Mouse (Mus musculus): ENCODE results near the gene Ccdc189.
"Not testable (repeated sequence)": the region's sequence is repeated elsewhere in the genome, so short reads cannot be mapped to it uniquely, and the experiment has no call there.

Ccdc189 gene

DNA sequence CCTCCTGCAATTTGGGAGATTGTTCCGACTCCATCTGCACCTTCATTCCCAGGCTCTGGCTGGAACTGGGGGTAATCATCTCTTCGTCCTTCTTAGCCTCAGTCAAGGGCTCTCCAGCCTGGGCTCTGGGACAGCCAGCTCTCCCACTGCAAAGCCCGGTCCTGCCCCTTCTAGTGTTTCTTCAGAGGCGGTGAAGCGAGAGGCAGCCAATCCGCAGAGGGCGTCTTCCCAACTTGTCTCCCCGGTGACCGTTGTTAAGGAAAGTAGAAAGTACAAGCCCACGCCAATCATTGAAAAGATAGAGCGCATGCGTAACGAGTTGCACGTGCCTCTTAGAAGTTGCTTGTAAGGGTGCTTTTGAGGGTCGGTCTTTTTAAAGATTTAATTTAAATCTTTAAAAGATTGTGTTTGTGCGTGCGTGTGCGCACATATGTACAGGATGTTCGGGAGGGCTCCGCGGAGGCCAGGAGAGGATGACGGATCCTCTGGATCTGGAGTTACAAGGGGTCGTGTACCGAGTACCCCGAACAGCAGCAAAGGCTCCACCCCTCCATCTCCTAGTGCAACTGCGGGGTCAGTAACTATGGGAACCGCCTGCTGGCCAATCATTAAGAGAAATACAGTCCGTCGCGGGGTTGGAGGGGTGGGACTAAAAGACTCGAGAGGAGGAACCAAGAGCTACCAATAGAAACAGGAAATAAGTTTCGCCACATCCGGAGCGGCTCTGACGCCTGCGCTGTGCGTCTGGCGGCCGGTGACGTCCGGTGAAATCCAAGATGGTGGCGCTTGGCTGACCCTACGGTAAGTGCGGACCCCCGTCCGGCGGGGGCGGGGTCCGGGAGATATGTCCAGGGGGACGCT is at the start of gene Ccdc189, which contains the start of gene Rnf40:
Gene Ccdc189, minus strand, starts transcription at position 585 of the 861 bp plus-strand sequence.
Gene Rnf40, plus strand, starts transcription at position 757 of the 861 bp plus-strand sequence.
- DNase-seq (ENCODE audit: low spot score), result peak; percentile 98

DNA sequence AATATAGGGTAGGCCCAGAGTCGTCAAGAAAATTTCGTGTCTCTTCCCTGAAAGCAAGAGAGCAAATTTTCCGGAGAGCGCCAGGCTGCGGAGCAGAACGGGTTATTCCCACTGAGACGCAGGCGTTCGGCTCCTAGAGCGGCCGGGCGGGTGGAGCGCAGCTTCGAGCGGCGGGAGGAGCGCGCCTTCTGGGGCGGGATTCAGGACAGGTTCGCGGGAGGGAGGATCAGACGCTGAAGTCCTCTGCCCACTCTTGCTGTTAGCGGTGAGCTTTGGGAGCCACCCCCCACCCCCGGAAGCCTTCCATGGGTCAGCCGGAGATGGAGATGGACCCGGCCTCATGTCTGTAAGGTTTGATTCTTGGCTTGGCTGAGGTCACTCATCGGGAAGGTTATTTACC is 48.6 kb upstream of the Ccdc189 start:
- DNase-seq (ENCODE audit: low spot score), result peak; percentile 77

DNA sequence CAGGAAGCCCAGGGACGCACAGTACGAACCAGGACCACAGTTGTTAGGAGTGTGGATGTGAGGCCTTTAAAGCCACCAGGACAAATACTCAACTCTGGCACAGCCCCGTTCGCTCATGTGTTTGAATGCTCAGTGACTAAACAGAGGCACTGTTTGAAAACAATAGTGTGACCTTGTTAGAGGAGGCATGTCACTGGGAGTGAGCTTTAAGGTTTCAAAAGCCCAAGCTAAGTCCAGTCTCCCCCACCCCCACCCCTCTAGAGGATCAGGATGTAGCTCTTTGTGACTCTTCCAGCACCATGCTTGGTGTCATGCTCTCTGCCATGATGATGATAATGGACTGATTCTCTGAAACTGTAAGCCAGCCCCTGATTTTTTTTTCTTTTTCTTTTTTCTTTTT is 43.0 kb upstream of the Ccdc189 start:
- no peak for DNase-seq (ENCODE audit: low spot score)

GRCm38 (mm10) chr7:127628646-127629045 is 40.3 kb upstream of the Ccdc189 start:
- no peak for DNase-seq (ENCODE audit: low spot score)

DNA sequence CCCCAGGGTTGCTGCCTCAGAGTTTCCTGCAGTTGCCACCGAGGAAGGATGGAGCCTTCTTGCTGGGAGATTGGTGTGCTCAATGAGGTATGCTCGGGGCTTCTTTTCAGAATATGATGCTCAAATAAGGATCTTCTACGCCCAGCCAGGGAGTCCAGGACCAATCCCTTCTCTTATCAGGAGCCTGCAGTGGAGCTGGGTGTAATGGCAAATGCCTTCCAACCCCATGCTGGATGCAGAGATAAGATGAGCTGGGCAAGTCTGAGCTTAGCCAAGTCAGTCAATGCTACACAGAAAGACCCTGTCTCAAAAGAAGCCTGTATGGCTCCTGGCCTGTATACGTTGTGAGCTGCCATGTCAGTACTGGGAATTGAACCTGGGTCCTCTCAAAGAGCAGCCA is 38.1 kb upstream of the Ccdc189 start:
- no peak for DNase-seq (ENCODE audit: low spot score)

DNA sequence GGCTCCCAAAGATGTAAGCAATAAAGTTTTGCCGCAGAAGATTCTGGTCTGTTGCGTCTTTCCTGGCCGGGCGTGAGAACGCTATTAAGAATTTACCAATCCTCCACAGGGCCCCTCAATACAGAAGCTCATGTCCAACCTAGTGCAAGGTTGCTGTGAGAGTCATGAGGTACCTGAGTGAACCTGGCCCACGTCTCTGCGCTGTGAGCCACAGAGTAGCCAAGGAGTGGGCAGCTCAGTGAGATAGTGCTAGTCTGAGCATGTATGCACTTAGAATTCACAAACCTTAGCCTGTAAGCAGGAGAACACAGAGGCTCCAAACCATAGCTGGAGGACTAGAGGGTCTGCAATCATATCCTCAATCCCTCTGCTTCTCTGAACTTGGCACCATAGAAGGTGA is 37.6 kb upstream of the Ccdc189 start:
- no peak for DNase-seq (ENCODE audit: low spot score)

DNA sequence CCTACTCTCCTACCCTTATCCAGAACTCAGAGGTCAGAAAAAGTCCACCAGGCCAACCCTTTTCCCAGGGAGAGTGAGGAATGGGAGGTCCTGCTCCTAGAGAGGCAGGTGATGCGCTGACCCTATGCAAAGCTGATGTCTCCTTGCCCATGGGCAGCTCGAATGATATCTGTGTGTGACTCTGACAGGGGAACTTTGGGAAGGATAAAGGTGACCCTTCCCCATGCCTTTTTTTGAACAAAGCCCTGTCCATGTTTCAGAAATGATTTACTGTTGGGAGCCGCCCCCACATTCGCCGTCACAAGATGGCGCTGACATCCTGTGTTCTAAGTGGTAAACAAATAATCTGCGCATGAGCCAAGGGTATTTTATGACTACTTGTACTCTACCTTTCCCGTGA is 30.0 kb upstream of the Ccdc189 start:
- DNase-seq (ENCODE audit: low spot score), result not testable (repeated sequence)

GRCm38 (mm10) chr7:127617962-127618361 is 29.6 kb upstream of the Ccdc189 start:
- no peak for DNase-seq (ENCODE audit: low spot score)

GRCm38 (mm10) chr7:127616881-127617280 is 28.5 kb upstream of the Ccdc189 start:
- no peak for DNase-seq (ENCODE audit: low spot score)

- no peak for DNase-seq (ENCODE audit: low spot score)
Observed at GRCm38 (mm10) chr7:127616336-127616735, 27.9 kb upstream of the Ccdc189 start.

- DNase-seq (ENCODE audit: low spot score), result peak; percentile 76
Observed at GRCm38 (mm10) chr7:127614891-127615843, 26.8 kb upstream of the Ccdc189 start, which contains the start of gene Zfp629. Gene Zfp629 (minus strand): TSS chr7:127615797.

- DNase-seq (ENCODE audit: low spot score), result no peak
Observed at GRCm38 (mm10) chr7:127614511-127614890, 26.1 kb upstream of the Ccdc189 start.

DNA sequence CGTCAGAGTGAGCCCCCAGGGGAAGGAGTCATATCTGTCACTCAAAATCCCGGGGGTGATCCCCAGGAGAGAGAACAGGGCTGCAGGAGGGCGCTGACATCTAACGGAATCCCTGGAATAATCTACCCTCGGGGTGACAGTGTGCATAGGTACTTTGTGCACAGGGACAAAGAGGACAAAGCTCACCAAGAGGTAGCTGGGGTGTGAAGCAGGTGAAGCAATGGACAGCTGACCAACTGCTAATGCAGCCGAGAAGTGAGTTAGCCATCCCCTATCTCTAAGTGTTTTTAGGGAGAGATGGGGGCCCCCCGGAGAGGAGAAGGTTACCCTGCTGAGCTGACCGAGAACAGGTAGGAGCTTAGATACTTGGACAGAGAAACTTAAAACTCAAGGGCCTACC is 25.7 kb upstream of the Ccdc189 start:
- DNase-seq (ENCODE audit: low spot score), result no peak

GRCm38 (mm10) chr7:127613501-127613900 is 25.1 kb upstream of the Ccdc189 start:
- no peak for DNase-seq (ENCODE audit: low spot score)

- no peak for DNase-seq (ENCODE audit: low spot score)
Observed at GRCm38 (mm10) chr7:127611561-127611960, 23.2 kb upstream of the Ccdc189 start.

- DNase-seq (ENCODE audit: low spot score), result no peak
Observed at GRCm38 (mm10) chr7:127611011-127611410, 22.6 kb upstream of the Ccdc189 start.

DNA sequence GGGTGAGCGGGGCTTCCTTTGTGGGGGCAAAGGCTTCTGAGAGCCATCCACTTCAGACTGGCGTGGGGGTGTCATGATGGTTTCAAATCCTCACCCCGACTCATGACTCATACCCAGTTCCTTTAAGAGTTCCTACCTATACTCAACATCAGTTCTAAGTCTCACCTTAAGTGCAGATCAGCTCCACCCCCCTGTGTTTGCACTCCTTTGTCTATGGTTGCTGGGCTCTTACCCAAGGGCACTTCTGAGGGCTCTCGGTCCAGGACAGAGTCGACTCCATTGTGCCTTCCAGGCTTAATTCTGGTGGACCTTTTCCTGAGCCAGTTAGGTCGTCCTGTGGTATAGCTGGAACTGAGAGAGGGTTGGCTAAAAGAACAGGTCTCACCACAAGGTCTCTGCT is 18.8 kb upstream of the Ccdc189 start:
- peak; percentile 80 for DNase-seq (ENCODE audit: low spot score)

DNA sequence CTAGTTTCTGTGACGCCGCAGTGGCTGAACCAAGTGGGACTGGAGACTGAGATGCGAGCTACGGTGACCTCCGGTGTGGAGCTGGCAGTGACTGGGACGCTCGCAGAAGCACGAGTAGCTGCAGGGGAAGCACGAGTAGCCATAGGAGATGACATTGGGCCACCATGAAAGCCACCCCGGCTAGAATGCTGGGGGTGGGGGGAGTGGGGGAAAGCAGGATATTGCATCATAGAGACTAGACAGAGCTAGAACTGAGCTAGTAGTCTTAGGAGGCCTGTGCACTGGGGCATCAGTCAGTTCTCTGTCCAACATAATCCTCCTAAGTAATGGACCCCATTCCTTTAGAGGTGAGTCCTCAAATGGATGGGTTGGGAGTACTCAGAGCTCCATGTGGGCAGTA is 15.9 kb upstream of the Ccdc189 start:
- DNase-seq (ENCODE audit: low spot score), result no peak

- no peak for DNase-seq (ENCODE audit: low spot score)
Observed at GRCm38 (mm10) chr7:127602903-127603302, 14.5 kb upstream of the Ccdc189 start.

- no peak for DNase-seq (ENCODE audit: low spot score)
Observed at GRCm38 (mm10) chr7:127601735-127602134, 13.3 kb upstream of the Ccdc189 start.

GRCm38 (mm10) chr7:127600612-127601011 is 12.2 kb upstream of the Ccdc189 start:
- no peak for DNase-seq (ENCODE audit: low spot score)

GRCm38 (mm10) chr7:127596747-127597146 is 8.4 kb upstream of the Ccdc189 start:
- no peak for DNase-seq (ENCODE audit: low spot score)

- no peak for DNase-seq (ENCODE audit: low spot score)
Observed at GRCm38 (mm10) chr7:127592575-127592974, 4.2 kb upstream of the Ccdc189 start.

All from lung, postnatal 25 days (tissue).